Mouse (Mus musculus) midbrain, embryonic 10.5 days (tissue): Measurements from ENCODE around the gene Ghrl. TPM values are rescaled to one million over a fixed set of nuclear protein-coding genes. Genes with fewer than 3 reads are reported as not detected.
A peak's percentile ranks its signal among the peaks of the same experiment; 100 is the strongest.

Experiments used
- DNase-seq: peaks from one replicate; pipeline ENCODE4 v3.0.0-alpha.2; 2017; ENCODE audit warnings: low spot score
- H3K27ac ChIP-seq: fragments of 300-500 bp; sonication (generic); replicated peaks from 2 replicates; pipeline ENCODE4 v1.5.1; 2016; ENCODE audit warnings: mild to moderate bottlenecking
- H3K27me3 ChIP-seq: fragments of 300-500 bp; sonication (generic); 2 replicates; pipeline ENCODE4 v1.6.1; 2016; ENCODE audit warnings: low read depth, mild to moderate bottlenecking; ENCODE audit not compliant: poor library complexity, severe bottlenecking
- H3K36me3 ChIP-seq: fragments of 300-500 bp; sonication (generic); 2 replicates; pipeline ENCODE4 v1.6.1; 2016; ENCODE audit warnings: mild to moderate bottlenecking, moderate library complexity
- H3K4me1 ChIP-seq: fragments of 300-500 bp; sonication (generic); 2 replicates; pipeline ENCODE4 v1.6.1; 2016
- H3K4me3 ChIP-seq: fragments of 300-500 bp; sonication (generic); 2 replicates; pipeline ENCODE4 v1.5.1; 2016; ENCODE audit warnings: mild to moderate bottlenecking, moderate library complexity
- H3K9me3 ChIP-seq: fragments of 300-500 bp; sonication (generic); replicated peaks from 2 replicates; pipeline ENCODE4 v1.6.1; 2016; ENCODE audit warnings: mild to moderate bottlenecking
- WGBS: fragments of 180-500 bp; shearing (Covaris S2); methylation state at CpG from one replicate; pipeline ENCODE4 v1.1.7; 2016; 5-methylcytosine and 5-hydroxymethylcytosine counted together
- polyA plus RNA-seq: library from polyadenylated mRNA; unstranded; fragments of >200 nt; fragmentation: Nextera tagmentation; extraction: Ambion mirVana; gene quantifications from 2 replicates; pipeline ENCODE4 v1.2.1, GENCODE M21; 2016

The Ghrl gene
- not detected in 2 replicates for polyA plus RNA-seq

DNA sequence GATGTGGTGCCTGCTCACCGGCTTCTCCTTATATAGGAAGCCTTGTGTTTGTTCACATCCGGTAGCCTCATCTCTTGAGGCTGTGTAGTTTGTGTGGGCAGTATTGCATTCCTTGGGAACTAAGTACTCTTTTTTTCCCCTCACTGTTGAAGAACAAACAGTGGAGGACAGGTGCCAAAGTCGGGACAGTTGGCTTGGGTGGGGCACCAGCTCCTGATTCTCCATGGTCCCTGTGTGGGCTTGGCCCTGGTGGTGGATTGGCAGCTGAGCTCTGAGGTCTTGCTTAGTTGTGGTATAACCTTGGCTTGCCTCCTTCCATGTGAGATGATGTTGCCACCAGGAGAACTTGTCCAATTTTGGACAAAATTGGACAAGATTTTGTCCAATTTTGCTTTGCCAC lies at the start of gene Ghrl:
TSS of gene Ghrl (minus strand) at position 3 of the 400 bp plus-strand sequence.
- 92% methylated on average over 3 of the region's 3 CpGs for WGBS
- H3K36me3 ChIP-seq = peaks cover 85% of the 10 kb centered on the region
- no peaks in the 10 kb centered on the region for H3K9me3 ChIP-seq
- no peak within 1 kb of the TSS for H3K27ac ChIP-seq
- H3K27me3 ChIP-seq = no peaks in the 10 kb centered on the region
- no peak within 1 kb of the TSS for H3K4me3 ChIP-seq
- no peaks in the 10 kb centered on the region for H3K4me1 ChIP-seq
- no peak for DNase-seq

DNA sequence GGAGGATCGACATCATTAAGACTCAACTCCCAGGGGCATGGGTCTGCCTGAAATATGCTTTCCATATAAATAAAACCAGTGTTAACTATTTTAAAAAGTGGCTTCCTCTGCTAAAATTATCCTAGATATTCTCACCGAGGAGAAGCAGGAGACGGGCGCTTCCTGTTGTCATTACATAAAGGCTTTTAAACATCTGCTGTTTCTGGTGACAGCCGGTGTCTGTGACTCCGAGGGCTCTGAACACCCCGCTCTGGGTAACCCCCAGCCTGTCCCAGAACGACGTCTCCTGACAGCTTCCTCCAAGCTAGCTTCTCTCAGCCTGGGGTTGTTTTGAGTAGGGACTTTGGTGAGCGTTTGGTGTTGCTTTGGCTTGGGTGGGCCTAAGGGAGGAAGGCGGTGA lies 49.1 kb upstream of the Ghrl start:
- no peak for DNase-seq
- Histone ChIP-seq H3K4me1 (no peaks in the 10 kb centered on the region), H3K27me3 (no peaks in the 10 kb centered on the region), H3K4me3 (no peak overlapping the region), H3K9me3 (no peaks in the 10 kb centered on the region), H3K36me3 (no peaks in the 10 kb centered on the region), H3K27ac (no peak overlapping the region)
- WGBS = 82% methylated on average over 11 of the region's 11 CpGs

DNA sequence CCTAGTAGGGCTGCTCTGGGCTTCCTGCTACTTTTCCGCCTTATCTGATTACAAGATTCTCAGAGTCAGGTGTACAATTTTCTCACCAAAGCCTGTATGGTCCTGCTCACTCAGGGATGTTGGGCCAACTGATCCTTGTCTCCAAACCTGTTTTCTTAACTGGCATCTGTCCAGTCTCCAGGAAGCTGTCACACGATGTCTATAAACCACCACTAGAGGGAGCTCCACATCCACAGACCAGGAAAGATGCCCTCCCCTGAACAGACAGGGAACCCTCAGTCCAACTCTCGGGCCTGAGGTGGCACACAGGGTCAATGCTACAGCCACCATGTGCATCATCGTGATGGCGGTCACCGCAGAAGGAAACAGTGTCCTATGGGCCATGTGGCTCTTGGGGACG lies 42.0 kb upstream of the Ghrl start:
- Histone ChIP-seq H3K27me3 (no peaks in the 10 kb centered on the region), H3K27ac (no peak overlapping the region), H3K36me3 (no peaks in the 10 kb centered on the region), H3K9me3 (no peaks in the 10 kb centered on the region), H3K4me1 (no peaks in the 10 kb centered on the region), H3K4me3 (no peak overlapping the region)
- DNase-seq = peak; percentile 66
- 25% methylated on average over 7 of the region's 7 CpGs for WGBS

DNA sequence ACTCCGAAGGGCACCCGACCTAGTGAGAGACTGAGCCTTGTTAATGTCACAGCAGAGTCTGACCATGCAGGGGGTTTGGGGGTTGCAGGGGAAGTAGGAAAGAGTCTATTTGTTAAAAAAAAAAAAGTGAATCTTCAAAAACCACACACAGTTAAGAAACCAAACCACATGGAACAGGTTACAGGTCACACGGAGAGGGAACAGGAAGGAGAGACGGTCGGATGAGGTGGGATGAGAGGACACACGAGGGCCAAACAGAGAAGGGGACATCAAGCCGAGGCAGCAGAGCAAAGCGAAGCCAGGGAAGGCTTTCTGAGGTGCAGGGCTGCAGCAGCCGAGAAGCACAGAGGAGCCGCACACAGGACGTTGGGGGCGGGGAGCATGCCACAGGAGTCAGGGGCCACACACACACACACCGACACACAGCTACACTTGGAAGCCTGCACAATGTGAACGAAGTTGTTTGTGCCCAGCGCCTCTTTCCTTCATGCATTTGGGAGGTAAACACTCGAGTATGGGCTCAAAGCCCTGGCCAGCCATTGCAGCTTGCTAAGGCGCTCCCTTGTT lies 29.5 kb upstream of the Ghrl start:
- Histone ChIP-seq H3K36me3 (no peaks in the 10 kb centered on the region), H3K27me3 (peaks cover 31% of the 10 kb centered on the region), H3K9me3 (no peaks in the 10 kb centered on the region), H3K27ac (no peak overlapping the region), H3K4me1 (peaks cover 8% of the 10 kb centered on the region), H3K4me3 (no peak overlapping the region)
- no peak for DNase-seq
- 62% methylated on average over 17 of the region's 17 CpGs for WGBS

DNA sequence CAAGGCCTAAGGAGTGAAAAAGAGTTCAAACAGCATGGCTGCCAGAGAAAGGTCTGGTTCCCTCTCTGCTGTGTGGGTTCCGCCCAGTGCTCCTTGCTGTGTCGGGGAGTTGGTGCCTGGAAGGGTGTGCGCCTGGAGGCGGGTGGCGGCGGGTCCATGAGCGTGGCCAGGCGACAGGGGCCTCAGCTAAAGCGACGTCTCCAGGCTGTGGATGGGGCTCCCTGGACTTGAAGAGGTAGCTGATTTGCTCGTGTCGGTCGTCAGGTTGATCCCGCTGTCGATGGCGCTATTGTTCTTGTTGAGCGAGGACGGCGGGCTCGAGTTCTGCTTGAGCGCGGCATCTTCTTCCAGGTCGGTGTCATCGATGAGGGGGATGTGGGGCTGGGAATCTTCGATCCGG lies 28.7 kb upstream of the Ghrl start:
- H3K4me3 ChIP-seq = peak overlapping the region; percentile 39
- no peaks in the 10 kb centered on the region for H3K36me3 ChIP-seq
- DNase-seq = peak; percentile 19
- peak overlapping the region; percentile 52; the same call in 1 of the 2 replicates for H3K27ac ChIP-seq
- no peaks in the 10 kb centered on the region for H3K9me3 ChIP-seq
- WGBS = 31% methylated on average over 26 of the region's 26 CpGs
- H3K4me1 ChIP-seq = peaks cover 8% of the 10 kb centered on the region
- H3K27me3 ChIP-seq = peaks cover 31% of the 10 kb centered on the region

DNA sequence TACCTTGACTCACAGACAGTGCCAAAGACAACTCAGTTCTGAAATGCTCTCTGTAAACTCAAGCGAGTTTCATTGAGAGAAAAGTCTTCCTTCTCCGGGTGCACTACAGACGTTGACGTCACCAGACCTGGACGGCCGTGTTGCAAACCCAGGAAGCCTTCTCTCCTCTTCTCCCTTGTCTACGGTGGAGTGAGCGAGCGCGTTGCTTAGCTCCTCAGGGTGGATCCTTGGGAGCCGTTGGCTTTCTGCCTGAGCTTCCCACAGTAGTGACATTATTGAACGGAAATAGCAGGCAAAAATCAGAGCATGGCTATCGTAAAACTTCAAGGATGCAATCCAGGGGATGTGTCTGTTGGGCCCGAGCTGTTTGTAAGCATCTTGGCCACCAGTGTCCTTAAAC lies 27.6 kb upstream of the Ghrl start:
- 90% methylated on average over 14 of the region's 14 CpGs for WGBS
- H3K4me3 ChIP-seq = no peak overlapping the region
- H3K9me3 ChIP-seq = no peaks in the 10 kb centered on the region
- H3K36me3 ChIP-seq = no peaks in the 10 kb centered on the region
- H3K27me3 ChIP-seq = peaks cover 31% of the 10 kb centered on the region
- H3K4me1 ChIP-seq = peaks cover 8% of the 10 kb centered on the region
- DNase-seq = no peak
- no peak overlapping the region for H3K27ac ChIP-seq

DNA sequence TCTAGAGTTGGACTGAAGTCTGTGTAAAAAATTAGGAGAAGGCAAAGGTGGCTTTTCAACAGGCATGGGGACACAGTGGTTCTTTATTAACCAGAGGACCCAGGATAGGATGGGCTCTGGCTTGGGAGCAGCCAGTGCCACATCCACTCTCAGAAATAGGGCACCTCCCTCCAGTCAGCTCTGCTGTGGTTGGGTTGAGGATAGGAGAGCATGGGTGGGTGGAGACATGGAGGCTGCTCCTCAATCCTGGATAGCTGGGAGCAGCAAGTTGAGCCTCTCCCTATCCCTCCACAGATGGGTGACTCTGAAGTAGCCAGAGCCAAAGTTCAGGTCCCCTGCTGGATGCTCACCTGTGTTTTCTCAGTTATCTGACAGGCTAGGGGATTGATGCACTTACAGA lies 25.4 kb upstream of the Ghrl start:
- H3K36me3 ChIP-seq = no peaks in the 10 kb centered on the region
- H3K27me3 ChIP-seq = peaks cover 28% of the 10 kb centered on the region
- no peak for DNase-seq
- H3K4me3 ChIP-seq = no peak overlapping the region
- H3K27ac ChIP-seq = no peak overlapping the region
- H3K9me3 ChIP-seq = no peaks in the 10 kb centered on the region
- H3K4me1 ChIP-seq = peaks cover 13% of the 10 kb centered on the region

DNA sequence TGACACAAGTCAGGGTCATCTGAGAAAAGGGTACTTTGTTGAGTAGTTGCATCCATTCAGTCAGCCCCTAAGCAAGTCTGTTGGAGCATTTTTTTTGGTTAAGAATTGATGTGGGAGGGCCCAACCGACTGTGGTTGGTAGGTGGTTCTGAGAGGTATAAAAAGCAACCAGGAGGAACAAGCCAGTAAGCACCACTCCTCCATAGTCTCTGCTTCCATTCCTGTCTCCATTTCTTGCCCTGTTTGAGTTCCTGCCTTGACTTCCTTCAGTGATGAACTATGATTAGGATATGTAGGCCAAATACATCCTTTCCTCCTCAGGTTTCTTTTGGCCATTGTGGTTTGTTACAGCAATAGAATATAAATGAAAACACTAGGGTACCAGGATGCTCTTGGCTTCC lies 23.4 kb upstream of the Ghrl start:
- Histone ChIP-seq H3K9me3 (no peaks in the 10 kb centered on the region), H3K36me3 (peaks cover 3% of the 10 kb centered on the region), H3K4me1 (peaks cover 16% of the 10 kb centered on the region), H3K27ac (no peak overlapping the region), H3K4me3 (no peak overlapping the region), H3K27me3 (peaks cover 10% of the 10 kb centered on the region)
- DNase-seq = no peak
- 56% methylated on average over 1 of the region's 1 CpGs for WGBS

DNA sequence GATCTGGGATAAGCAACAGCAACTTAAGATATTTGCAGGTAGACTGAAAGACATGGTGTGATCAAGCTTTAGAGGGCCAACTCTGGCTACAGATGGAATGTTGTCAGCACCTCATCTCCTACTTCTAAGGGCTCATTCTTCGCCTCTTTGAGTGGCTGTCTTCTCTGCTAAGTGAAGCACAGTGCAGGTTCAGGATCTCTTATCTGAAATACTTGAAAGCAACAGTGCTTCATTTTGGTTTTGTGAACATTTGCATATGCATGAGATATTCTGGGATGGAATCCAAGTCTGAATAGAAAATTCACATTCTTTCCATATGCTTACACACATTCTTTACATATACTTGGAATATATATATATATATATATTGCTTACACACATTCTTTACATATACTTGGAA lies 22.6 kb upstream of the Ghrl start:
- Histone ChIP-seq H3K4me3 (no peak overlapping the region), H3K9me3 (no peaks in the 10 kb centered on the region), H3K27me3 (peaks cover 5% of the 10 kb centered on the region), H3K4me1 (peaks cover 16% of the 10 kb centered on the region), H3K36me3 (peaks cover 11% of the 10 kb centered on the region), H3K27ac (no peak overlapping the region)
- DNase-seq = no peak
- WGBS = 84% methylated on average over 1 of the region's 1 CpGs

DNA sequence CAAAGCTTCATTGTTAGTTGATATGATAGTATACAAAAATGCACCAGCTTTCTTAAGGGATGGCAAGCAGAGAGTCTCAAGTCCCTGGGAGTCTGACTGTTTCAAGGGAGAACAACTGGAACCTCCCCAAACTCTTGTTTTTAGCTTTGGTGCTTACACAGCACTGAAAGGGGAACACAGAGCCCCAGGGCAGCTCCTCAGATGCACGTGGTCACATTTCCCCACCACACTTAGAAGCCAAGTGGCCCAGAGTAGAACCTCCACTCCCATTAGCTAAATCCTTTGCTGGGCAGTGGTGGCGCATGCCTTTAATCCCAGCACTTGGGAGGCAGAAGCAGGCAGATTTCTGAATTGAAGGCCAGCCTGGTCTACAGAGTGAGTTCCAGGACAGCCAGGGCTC lies 21.7 kb upstream of the Ghrl start:
- 0 out of 2 replicates have a peak, but pooled peaks cover 3% of the 10 kb centered on the region for H3K27me3 ChIP-seq
- DNase-seq = no peak
- WGBS = 77% methylated on average over 2 of the region's 2 CpGs
- H3K9me3 ChIP-seq = no peaks in the 10 kb centered on the region
- peaks cover 20% of the 10 kb centered on the region for H3K36me3 ChIP-seq
- peaks cover 16% of the 10 kb centered on the region for H3K4me1 ChIP-seq
- no peak overlapping the region for H3K4me3 ChIP-seq
- H3K27ac ChIP-seq = no peak overlapping the region

DNA sequence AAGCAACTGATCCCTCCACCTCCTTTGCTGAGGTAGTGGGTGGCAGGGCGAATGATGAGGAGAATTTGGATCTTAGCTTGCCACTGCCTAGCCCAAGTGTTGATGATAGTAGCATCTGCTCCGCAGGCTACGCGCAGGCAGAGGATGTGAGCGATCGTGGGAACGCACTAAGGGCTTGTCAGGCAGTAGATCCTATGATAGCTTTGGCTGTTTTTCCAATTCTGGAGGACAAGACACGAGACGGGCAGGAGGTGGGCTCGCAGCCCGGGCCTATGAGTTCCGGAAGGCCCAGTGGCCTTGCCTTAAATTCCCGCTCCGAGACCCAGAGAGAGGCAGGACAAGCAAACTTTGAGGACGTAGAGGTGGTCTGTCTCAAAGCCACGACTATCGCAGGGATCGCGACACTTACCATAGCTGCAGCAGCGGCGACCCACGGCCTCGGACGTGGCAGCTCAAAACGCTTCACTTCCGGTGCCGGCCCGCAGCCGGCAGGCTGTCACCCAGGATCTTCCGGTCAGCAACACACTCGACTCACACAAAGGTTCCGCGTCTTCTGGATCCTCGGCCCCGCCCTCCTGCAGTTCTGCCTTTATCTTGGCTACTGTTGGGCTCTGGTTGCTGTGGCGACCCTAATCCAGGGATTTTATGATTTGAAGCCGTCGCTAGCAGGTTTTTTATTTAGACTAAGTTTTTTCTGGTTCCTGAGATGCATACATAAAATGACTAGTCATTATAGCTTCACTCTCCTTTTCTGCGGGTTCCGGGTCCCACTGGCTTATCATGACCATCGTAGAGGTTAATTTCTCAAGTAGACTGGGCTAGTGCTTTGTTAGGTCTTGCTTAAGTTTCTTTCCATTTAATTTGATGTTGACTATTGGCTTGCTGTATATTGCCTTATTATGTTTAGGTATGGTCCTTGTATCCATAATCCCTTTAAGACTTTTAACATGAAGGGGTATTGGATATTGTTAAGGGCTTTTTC lies 20.8 kb upstream of the Ghrl start, which contains the start of gene Sec13:
TSS of gene Sec13 (minus strand) at position 508 of the 982 bp plus-strand sequence.
- H3K9me3 ChIP-seq = no peaks in the 10 kb centered on the region
- H3K27ac ChIP-seq = peak within 1 kb of the TSS; percentile 89
- peaks cover 29% of the 10 kb centered on the region for H3K36me3 ChIP-seq
- 0 out of 2 replicates have a peak, but pooled peaks cover 3% of the 10 kb centered on the region for H3K27me3 ChIP-seq
- peaks cover 16% of the 10 kb centered on the region for H3K4me1 ChIP-seq
- H3K4me3 ChIP-seq = peak within 1 kb of the TSS; percentile 95
- WGBS = 7% methylated on average over 41 of the region's 41 CpGs
- DNase-seq = peak; percentile 90

DNA sequence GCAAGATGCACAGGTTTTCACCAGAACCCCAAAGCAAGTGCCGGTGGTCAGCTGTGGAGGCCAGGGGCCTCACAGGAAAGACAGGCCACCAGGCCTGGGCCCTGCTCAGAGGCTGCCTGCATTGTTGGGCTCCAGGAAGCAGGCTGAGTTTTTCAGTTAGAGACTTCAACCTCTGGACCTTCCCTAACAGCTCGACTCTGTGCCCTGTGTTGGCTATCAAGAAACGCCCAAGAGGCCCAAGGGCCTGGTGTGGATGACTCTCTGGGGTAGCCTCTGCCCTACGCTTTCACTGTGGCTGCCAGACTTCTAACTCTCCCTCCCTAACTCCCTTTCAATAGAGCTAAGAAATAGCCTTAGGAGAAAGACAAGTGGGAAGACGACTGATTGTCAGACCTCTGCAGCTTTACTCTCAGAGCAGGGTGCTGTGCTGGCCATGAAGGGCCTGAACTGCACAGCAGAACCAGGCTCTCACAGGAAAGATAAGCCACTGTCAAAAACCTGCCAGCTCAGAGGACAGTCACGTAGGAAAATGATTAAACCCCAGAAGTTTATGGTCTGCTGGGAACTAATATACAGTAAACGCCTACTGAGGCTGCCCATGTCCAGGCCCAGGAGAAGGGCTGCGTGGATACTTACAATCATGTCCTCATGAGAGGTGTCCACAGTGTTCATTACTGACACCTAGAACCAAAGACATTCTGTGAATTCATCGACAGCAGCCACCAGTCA lies 17.8 kb upstream of the Ghrl start:
- WGBS = 93% methylated on average over 9 of the region's 9 CpGs
- Histone ChIP-seq H3K27me3 (no peaks in the 10 kb centered on the region), H3K36me3 (peaks cover 60% of the 10 kb centered on the region), H3K9me3 (no peaks in the 10 kb centered on the region), H3K27ac (no peak overlapping the region), H3K4me1 (peaks cover 16% of the 10 kb centered on the region), H3K4me3 (no peak overlapping the region)
- no peak for DNase-seq
